Mouse (Mus musculus) cerebellum, adult 2 months (tissue): ENCODE results near the gene Zmym4.

ENCODE experiments used
- CTCF ChIP-seq: fragments of 200-500 bp; IDR thresholded peaks from 2 replicates; pipeline ENCODE4 v1.5.1; 2011; ENCODE audit warnings: low read depth, mild to moderate bottlenecking, control low read depth, low read length, moderate library complexity, borderline replicate concordance; ENCODE audit not compliant: insufficient read depth
- POLR2A ChIP-seq: fragments of 200-500 bp; IDR thresholded peaks from 2 replicates; pipeline ENCODE4 v1.6.1; 2011; ENCODE audit warnings: low read length, control low read depth, borderline replicate concordance; ENCODE audit not compliant: insufficient read depth

GRCm38 (mm10) chr4:126879560-126880275 lies 88.2 kb downstream of the Zmym4 start:
- TF ChIP-seq CTCF: no peak
- TF ChIP-seq POLR2A: no peak
